Mouse (Mus musculus) limb, embryonic 13.5 days (tissue): ENCODE results near the gene Hist1h4n. TPM values are rescaled to one million over a fixed set of nuclear protein-coding genes. Genes with fewer than 3 reads are reported as not detected.
"Not testable (repeated sequence)": the region's sequence is repeated elsewhere in the genome, so short reads cannot be mapped to it uniquely, and the experiment has no call there.

Experiments used
- ATAC-seq: fragments of 200-750 bp; cut with Nextera tagmentation; 2 replicates; pipeline ENCODE4 v1.8.0; 2017; ENCODE audit warnings: low read depth, moderate number of reproducible peaks, moderate TSS enrichment; ENCODE audit not compliant: low FRiP score
- H3K27ac ChIP-seq: fragments of 300-500 bp; sonication (generic); 2 replicates; pipeline ENCODE4 v1.5.1; 2015; ENCODE audit warnings: inconsistent platforms, mild to moderate bottlenecking, moderate library complexity
- H3K27me3 ChIP-seq: fragments of 300-500 bp; sonication (generic); 2 replicates; pipeline ENCODE4 v1.6.1; 2015; ENCODE audit warnings: mild to moderate bottlenecking, inconsistent platforms
- H3K36me3 ChIP-seq: fragments of 300-500 bp; sonication (generic); 2 replicates; pipeline ENCODE4 v1.6.1; 2015; ENCODE audit warnings: inconsistent platforms, mild to moderate bottlenecking, moderate library complexity
- H3K4me1 ChIP-seq: fragments of 300-500 bp; sonication (generic); 2 replicates; pipeline ENCODE4 v1.6.1; 2015; ENCODE audit warnings: inconsistent platforms
- H3K4me2 ChIP-seq: fragments of 300-500 bp; sonication (generic); replicated peaks from 2 replicates; pipeline ENCODE4 v1.6.1; 2015; ENCODE audit warnings: inconsistent platforms, mild to moderate bottlenecking, moderate library complexity
- H3K4me3 ChIP-seq: fragments of 300-500 bp; sonication (generic); 2 replicates; pipeline ENCODE4 v1.5.1; 2015; ENCODE audit warnings: moderate library complexity, mild to moderate bottlenecking, inconsistent platforms
- H3K9ac ChIP-seq: fragments of 300-500 bp; sonication (generic); 2 replicates; pipeline ENCODE4 v1.6.1; 2015; ENCODE audit warnings: mild to moderate bottlenecking, inconsistent platforms
- H3K9me3 ChIP-seq: fragments of 300-500 bp; sonication (generic); 2 replicates; pipeline ENCODE4 v1.6.1; 2016; ENCODE audit warnings: inconsistent platforms
- WGBS: fragments of 180-500 bp; shearing (Covaris S2); methylation state at CpG from one replicate; pipeline ENCODE4 v1.1.7; 2015; 5-methylcytosine and 5-hydroxymethylcytosine counted together
- polyA plus RNA-seq: library from polyadenylated mRNA; unstranded; fragments of >200 nt; fragmentation: Nextera tagmentation; extraction: Ambion mirVana; gene quantifications from 2 replicates; pipeline ENCODE4 v1.2.1, GENCODE M21; 2015

The Hist1h4n gene
- polyA plus RNA-seq, 1 experiment from 2014 or later: 21.8 TPM

DNA sequence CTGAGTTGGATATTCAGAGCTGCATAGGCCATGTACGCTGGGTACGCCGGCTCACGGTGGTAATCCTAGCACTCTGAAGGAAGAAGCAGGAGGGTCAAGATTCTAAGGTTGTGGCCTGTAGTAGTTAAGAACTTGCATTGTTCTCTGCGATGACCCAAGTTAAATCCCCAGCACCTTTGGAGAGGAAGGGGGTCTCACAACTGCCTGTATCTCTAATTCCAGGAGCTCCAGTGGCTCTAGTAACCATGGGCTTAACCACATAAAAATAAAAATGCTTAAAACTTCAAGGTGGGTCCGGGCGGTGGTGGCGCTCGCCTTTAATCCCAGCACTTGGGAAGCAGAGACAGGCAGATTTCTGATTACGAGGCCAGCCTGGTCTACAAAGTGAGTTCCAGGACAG, 1.7 kb downstream of the Hist1h4n start:
- peak overlapping the region; percentile 52; the same call in 1 of the 2 replicates for H3K27ac ChIP-seq
- WGBS: 84% methylated on average over 10 of the region's 10 CpGs
- H3K36me3 ChIP-seq: no peaks in the 10 kb centered on the region
- H3K4me2 ChIP-seq: peak overlapping the region; percentile 25; the same call in 1 of the 2 replicates
- no peaks in the 10 kb centered on the region for H3K4me1 ChIP-seq
- H3K9ac ChIP-seq: no peak overlapping the region
- ATAC-seq: no peak
- no peaks in the 10 kb centered on the region for H3K27me3 ChIP-seq
- no peaks in the 10 kb centered on the region for H3K9me3 ChIP-seq
- no peak overlapping the region for H3K4me3 ChIP-seq

DNA sequence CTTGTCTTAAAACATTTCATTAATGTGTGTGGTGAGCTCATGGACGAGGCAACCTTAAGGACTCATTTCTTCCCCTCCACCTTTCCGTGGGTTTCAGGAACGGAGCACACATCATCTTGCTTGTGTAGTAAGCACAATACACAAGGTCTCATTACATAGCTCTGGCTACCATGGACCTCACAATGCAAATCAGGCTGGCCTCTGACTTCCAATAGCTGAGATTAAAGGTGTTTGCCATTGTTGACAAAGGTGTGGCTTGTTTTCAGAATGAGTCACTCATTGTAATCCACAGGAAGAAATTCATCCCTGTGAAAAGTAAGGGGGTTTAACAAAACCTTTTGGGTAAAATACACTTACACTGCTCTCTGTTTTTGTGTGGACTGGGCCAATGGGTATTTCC, 3.5 kb downstream of the Hist1h4n start:
- H3K36me3 ChIP-seq: no peaks in the 10 kb centered on the region
- 79% methylated on average over 3 of the region's 3 CpGs for WGBS
- no peak overlapping the region for H3K4me3 ChIP-seq
- H3K9ac ChIP-seq: no peak overlapping the region
- no peak for ATAC-seq
- H3K27me3 ChIP-seq: no peaks in the 10 kb centered on the region
- H3K9me3 ChIP-seq: no peaks in the 10 kb centered on the region
- no peaks in the 10 kb centered on the region for H3K4me1 ChIP-seq
- H3K27ac ChIP-seq: no peak overlapping the region
- no peak overlapping the region for H3K4me2 ChIP-seq

DNA sequence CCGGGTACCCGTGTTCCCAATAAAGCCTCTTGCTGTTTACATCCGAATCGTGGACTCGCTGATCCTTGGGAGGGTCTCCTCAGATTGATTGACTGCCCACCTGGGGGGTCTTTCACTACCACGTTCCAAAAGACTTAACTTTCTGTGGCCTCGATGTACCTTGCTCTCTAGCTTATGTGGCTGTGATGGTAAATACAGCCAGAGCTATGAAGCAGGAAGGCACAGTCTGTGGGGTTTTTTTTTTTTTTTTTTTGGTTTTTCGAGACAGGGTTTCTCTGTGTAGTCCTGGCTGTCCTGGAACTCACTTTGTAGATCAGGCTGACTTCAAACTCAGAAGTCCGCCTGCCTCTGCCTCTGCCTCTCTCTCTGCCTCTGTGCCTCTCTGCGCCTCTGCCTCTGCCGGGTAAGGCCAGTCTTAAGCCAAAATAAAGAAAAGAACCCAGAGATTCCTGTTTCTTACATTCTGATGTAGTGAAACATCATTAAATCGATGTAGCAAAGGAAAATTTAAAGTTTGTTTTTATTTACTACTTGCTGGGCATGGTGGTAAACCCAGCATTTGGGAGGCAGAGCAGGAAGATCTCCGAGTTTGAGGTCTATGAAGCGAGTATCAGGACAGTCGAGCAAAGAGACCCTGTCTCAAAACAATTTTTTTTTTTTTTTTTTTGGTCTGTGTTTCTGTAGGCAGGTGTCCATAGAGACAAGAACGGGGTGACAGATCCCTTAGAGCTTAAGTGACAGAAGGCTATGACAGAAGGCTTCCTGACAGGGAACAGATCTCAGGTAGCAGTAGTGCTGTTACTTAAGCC, 11.7 kb downstream of the Hist1h4n start:
- WGBS: 75% methylated on average over 8 of the region's 16 CpGs
- H3K4me2 ChIP-seq, H3K27ac ChIP-seq, H3K4me3 ChIP-seq, H3K9ac ChIP-seq, H3K9me3 ChIP-seq, ATAC-seq, H3K4me1 ChIP-seq, H3K27me3 ChIP-seq, H3K36me3 ChIP-seq: not testable (repeated sequence)

- not testable (repeated sequence) for H3K27me3 ChIP-seq, H3K36me3 ChIP-seq, H3K27ac ChIP-seq, H3K4me1 ChIP-seq, H3K9me3 ChIP-seq, H3K9ac ChIP-seq
- Histone ChIP-seq H3K4me2 (peak overlapping the region; percentile 54), H3K4me3 (peak overlapping the region; percentile 30)
- peak; percentile 29; the same call in 1 of the 2 replicates for ATAC-seq
- WGBS: 0% methylated on average over 14 of the region's 14 CpGs
These were observed 19.9 kb downstream of the Hist1h4n start for GRCm38 (mm10) chr13:21812092-21812491.

DNA sequence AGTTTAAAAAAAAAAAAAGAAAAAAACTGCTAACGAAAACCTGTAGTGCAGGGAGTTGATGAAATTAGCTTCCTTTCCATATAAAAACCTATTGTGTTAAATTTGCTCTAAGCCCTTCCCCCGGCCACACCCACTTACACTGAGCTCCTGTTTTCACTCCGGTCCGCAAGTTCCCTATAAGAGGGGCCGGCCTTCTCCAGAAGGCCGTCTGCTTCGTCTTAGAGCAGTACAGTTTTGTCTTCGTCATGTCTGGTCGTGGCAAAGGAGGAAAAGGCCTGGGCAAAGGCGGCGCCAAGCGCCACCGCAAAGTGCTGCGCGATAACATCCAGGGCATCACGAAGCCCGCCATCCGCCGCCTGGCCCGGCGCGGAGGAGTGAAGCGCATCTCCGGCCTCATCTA, 20.5 kb downstream of the Hist1h4n start, which contains the start of gene Hist1h4m:
Hist1h4m (plus strand) TSS at position 208 of the 400 bp plus-strand sequence.
- not testable (repeated sequence) for H3K9ac ChIP-seq, H3K36me3 ChIP-seq, H3K4me1 ChIP-seq, H3K27ac ChIP-seq, H3K27me3 ChIP-seq, H3K9me3 ChIP-seq
- no CpG with 5 or more reads among the region's 24 CpGs for WGBS
- peak; percentile 51 for ATAC-seq
- Histone ChIP-seq H3K4me2 (peak within 1 kb of the TSS; percentile 54), H3K4me3 (peak within 1 kb of the TSS; percentile 30)

- H3K4me3 ChIP-seq, H3K4me2 ChIP-seq, H3K27ac ChIP-seq, H3K4me1 ChIP-seq, H3K9me3 ChIP-seq, H3K27me3 ChIP-seq, H3K9ac ChIP-seq, H3K36me3 ChIP-seq: not testable (repeated sequence)
- WGBS: no CpG with 5 or more reads among the region's 8 CpGs
- peak; percentile 13 for ATAC-seq
These were observed 20.9 kb downstream of the Hist1h4n start for GRCm38 (mm10) chr13:21811074-21811473.

DNA sequence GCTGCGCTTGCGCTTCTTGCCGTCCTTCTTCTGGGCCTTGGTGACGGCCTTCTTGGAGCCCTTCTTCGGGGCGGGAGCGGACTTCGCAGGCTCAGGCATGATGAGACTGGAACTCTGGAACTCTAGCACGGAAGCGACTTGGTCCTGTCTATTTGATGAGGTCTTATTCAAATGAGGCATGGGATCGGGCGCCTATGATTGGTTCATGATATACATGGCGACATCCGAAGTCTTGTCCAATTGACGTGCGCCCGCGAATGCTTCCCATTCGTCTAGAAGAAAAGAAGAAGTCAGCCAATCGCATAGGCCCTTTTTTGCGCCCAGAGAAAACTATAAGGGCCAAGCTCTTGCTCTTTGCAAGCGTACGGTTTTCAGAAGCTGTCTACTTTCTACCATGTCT, 21.9 kb downstream of the Hist1h4n start, which contains the start of the genes Hist1h2bq and Hist1h2ao:
Hist1h2bq (minus strand) TSS at position 125 of the 400 bp plus-strand sequence.
Hist1h2ao (plus strand) TSS at position 393 of the 400 bp plus-strand sequence.
- H3K27me3 ChIP-seq, H3K27ac ChIP-seq, H3K9ac ChIP-seq, H3K4me1 ChIP-seq, H3K4me2 ChIP-seq, H3K9me3 ChIP-seq, H3K36me3 ChIP-seq, H3K4me3 ChIP-seq: not testable (repeated sequence)
- no CpG with 5 or more reads among the region's 23 CpGs for WGBS
- ATAC-seq: peak; percentile 97

GRCm38 (mm10) chr13:21803058-21803457, 28.9 kb downstream of the Hist1h4n start:
- not testable (repeated sequence) for H3K27me3 ChIP-seq, H3K27ac ChIP-seq, H3K9me3 ChIP-seq, H3K4me3 ChIP-seq, H3K9ac ChIP-seq, H3K4me1 ChIP-seq, H3K36me3 ChIP-seq, H3K4me2 ChIP-seq
- WGBS: no CpG with 5 or more reads among the region's 4 CpGs
- peak; percentile 81 for ATAC-seq

- H3K27me3 ChIP-seq, H3K27ac ChIP-seq, H3K4me3 ChIP-seq, H3K36me3 ChIP-seq, H3K4me2 ChIP-seq, H3K9ac ChIP-seq, H3K9me3 ChIP-seq, H3K4me1 ChIP-seq, ATAC-seq: not testable (repeated sequence)
These were observed 34.8 kb downstream of the Hist1h4n start for GRCm38 (mm10) chr13:21797163-21797562.

GRCm38 (mm10) chr13:21795584-21795983, 36.4 kb downstream of the Hist1h4n start:
- Histone ChIP-seq H3K36me3 (no peaks in the 10 kb centered on the region), H3K9ac (no peak overlapping the region)
- WGBS: 90% methylated on average over 7 of the region's 7 CpGs

GRCm38 (mm10) chr13:21790601-21791283, 41.3 kb downstream of the Hist1h4n start:
- no peak for ATAC-seq
- H3K4me1 ChIP-seq: peaks cover 21% of the 10 kb centered on the region
- H3K27ac ChIP-seq: 0 out of 2 replicates have a peak overlapping the region, but pooled peaks have one; percentile 28
- peak overlapping the region; percentile 46 for H3K4me2 ChIP-seq
- no peaks in the 10 kb centered on the region for H3K9me3 ChIP-seq
- WGBS: 14% methylated on average over 18 of the region's 18 CpGs
- peak overlapping the region; percentile 15; the same call in 1 of the 2 replicates for H3K4me3 ChIP-seq
- H3K9ac ChIP-seq: peak overlapping the region; percentile 35; the same call in 1 of the 2 replicates
- H3K36me3 ChIP-seq: no peaks in the 10 kb centered on the region
- no peaks in the 10 kb centered on the region for H3K27me3 ChIP-seq

More at GRCm38 (mm10) chr13:21795584-21795983, 36.4 kb downstream of the Hist1h4n start:
- ATAC-seq: no peak
- Histone ChIP-seq H3K9me3 (no peaks in the 10 kb centered on the region), H3K27me3 (no peaks in the 10 kb centered on the region), H3K27ac (no peak overlapping the region), H3K4me1 (peaks cover 4% of the 10 kb centered on the region; the same call in 1 of the 2 replicates), H3K4me3 (no peak overlapping the region), H3K4me2 (no peak overlapping the region)

- no peaks in the 10 kb centered on the region for H3K9me3 ChIP-seq
- no peak overlapping the region for H3K4me2 ChIP-seq
- peaks cover 24% of the 10 kb centered on the region for H3K4me1 ChIP-seq
- H3K4me3 ChIP-seq: no peak overlapping the region
- H3K9ac ChIP-seq: no peak overlapping the region
- H3K27me3 ChIP-seq: no peaks in the 10 kb centered on the region
- ATAC-seq: no peak
- H3K36me3 ChIP-seq: no peaks in the 10 kb centered on the region
- no peak overlapping the region for H3K27ac ChIP-seq
- 57% methylated on average over 6 of the region's 6 CpGs for WGBS
These were observed 42.1 kb downstream of the Hist1h4n start for GRCm38 (mm10) chr13:21789925-21790324.
